Mouse (Mus musculus): ENCODE data around the gene Nme1.

GRCm38 (mm10) chr11:93999276-93999675 is 31.0 kb upstream of the Nme1 start:
- TF ChIP-seq CTCF (IDR thresholded peaks at IDR 0.05; ENCODE audit: insufficient read depth, low read depth, low read length): no peak
- no peak for TF ChIP-seq POLR2A (IDR thresholded peaks at IDR 0.05; ENCODE audit: insufficient read depth, low read depth, low read length)

Data from olfactory bulb, adult 2 months (tissue).